Mouse (Mus musculus): ENCODE measurements around the gene Cwf19l1. TPM values are rescaled to one million over a fixed set of nuclear protein-coding genes. Genes with fewer than 3 reads are reported as not detected.

Gene Cwf19l1
- 37.1 and 39.4 TPM in 2 replicates for polyA plus RNA-seq (2015; fragmentation: Nextera tagmentation; extraction: Ambion mirVana)

GRCm38 (mm10) chr19:44135072-44135959, at the start of gene Cwf19l1:
Gene Cwf19l1, minus strand, starts transcription at chr19:44135876.
- Histone ChIP-seq H3K36me3 (ENCODE audit: poor library complexity, severe bottlenecking) (peaks cover 39% of the 10 kb centered on the region), H3K9me3 (replicated peaks) (no peaks in the 10 kb centered on the region), H3K27ac (peak within 1 kb of the TSS; percentile 92), H3K27me3 (no peaks in the 10 kb centered on the region), H3K4me1 (peaks cover 9% of the 10 kb centered on the region), H3K9ac (peak within 1 kb of the TSS; percentile 77), H3K4me2 (peak within 1 kb of the TSS; percentile 86), H3K4me3 (peak within 1 kb of the TSS; percentile 85)
- under 1% methylated on average over 45 of the region's 45 CpGs for WGBS
- ATAC-seq: peak; percentile 94

GRCm38 (mm10) chr19:44183968-44184367, 48.3 kb upstream of the Cwf19l1 start:
- no peak overlapping the region for H3K4me3 ChIP-seq
- H3K27me3 ChIP-seq: no peaks in the 10 kb centered on the region
- ATAC-seq: no peak
- H3K36me3 ChIP-seq (ENCODE audit: poor library complexity, severe bottlenecking): no peaks in the 10 kb centered on the region
- 79% methylated on average over 3 of the region's 3 CpGs for WGBS
- no peak overlapping the region for H3K9ac ChIP-seq
- H3K4me1 ChIP-seq: no peaks in the 10 kb centered on the region
- no peak overlapping the region for H3K27ac ChIP-seq
- no peak overlapping the region for H3K4me2 ChIP-seq
- H3K9me3 ChIP-seq (replicated peaks): no peaks in the 10 kb centered on the region

GRCm38 (mm10) chr19:44180502-44180901, 44.8 kb upstream of the Cwf19l1 start:
- Histone ChIP-seq H3K4me2 (no peak overlapping the region), H3K9me3 (replicated peaks) (peaks cover 6% of the 10 kb centered on the region; the same call in 1 of the 2 replicates), H3K36me3 (ENCODE audit: poor library complexity, severe bottlenecking) (no peaks in the 10 kb centered on the region), H3K4me3 (no peak overlapping the region), H3K4me1 (no peaks in the 10 kb centered on the region), H3K27me3 (no peaks in the 10 kb centered on the region), H3K9ac (no peak overlapping the region), H3K27ac (no peak overlapping the region)
- no peak for ATAC-seq
- 86% methylated on average over 1 of the region's 1 CpGs for WGBS

GRCm38 (mm10) chr19:44176741-44177140, 41.1 kb upstream of the Cwf19l1 start:
- no peak for ATAC-seq
- no peak overlapping the region for H3K4me2 ChIP-seq
- H3K27ac ChIP-seq: no peak overlapping the region
- no peaks in the 10 kb centered on the region for H3K27me3 ChIP-seq
- H3K9ac ChIP-seq: no peak overlapping the region
- no peaks in the 10 kb centered on the region for H3K36me3 ChIP-seq (ENCODE audit: poor library complexity, severe bottlenecking)
- no peak overlapping the region for H3K4me3 ChIP-seq
- no peaks in the 10 kb centered on the region for H3K4me1 ChIP-seq
- 91% methylated on average over 3 of the region's 3 CpGs for WGBS
- peaks cover 12% of the 10 kb centered on the region; the same call in 1 of the 2 replicates for H3K9me3 ChIP-seq (replicated peaks)

GRCm38 (mm10) chr19:44174835-44175234, 39.2 kb upstream of the Cwf19l1 start:
- no peaks in the 10 kb centered on the region for H3K36me3 ChIP-seq (ENCODE audit: poor library complexity, severe bottlenecking)
- peaks cover 12% of the 10 kb centered on the region; the same call in 1 of the 2 replicates for H3K9me3 ChIP-seq (replicated peaks)
- no peak for ATAC-seq
- no peak overlapping the region for H3K4me2 ChIP-seq
- WGBS: 70% methylated on average over 8 of the region's 8 CpGs
- no peak overlapping the region for H3K9ac ChIP-seq
- H3K4me1 ChIP-seq: no peaks in the 10 kb centered on the region
- H3K4me3 ChIP-seq: no peak overlapping the region
- no peaks in the 10 kb centered on the region for H3K27me3 ChIP-seq
- no peak overlapping the region for H3K27ac ChIP-seq

- H3K36me3 ChIP-seq (ENCODE audit: poor library complexity, severe bottlenecking): no peaks in the 10 kb centered on the region
- no peak overlapping the region for H3K4me2 ChIP-seq
- H3K27ac ChIP-seq: no peak overlapping the region
- 0 out of 2 replicates have a peak, but pooled peaks cover 1% of the 10 kb centered on the region for H3K27me3 ChIP-seq
- H3K9me3 ChIP-seq (replicated peaks): no peaks in the 10 kb centered on the region
- 17% methylated on average over 3 of the region's 3 CpGs for WGBS
- no peak for ATAC-seq
- H3K4me1 ChIP-seq: no peaks in the 10 kb centered on the region
- H3K9ac ChIP-seq: no peak overlapping the region
- no peak overlapping the region for H3K4me3 ChIP-seq
These were observed 25.8 kb upstream of the Cwf19l1 start for GRCm38 (mm10) chr19:44161515-44161914.

GRCm38 (mm10) chr19:44159386-44159785, 23.7 kb upstream of the Cwf19l1 start:
- no peak overlapping the region for H3K27ac ChIP-seq
- no peak for ATAC-seq
- WGBS: 79% methylated on average over 3 of the region's 3 CpGs

GRCm38 (mm10) chr19:44157005-44157404, 21.3 kb upstream of the Cwf19l1 start:
- Histone ChIP-seq H3K9ac (no peak overlapping the region), H3K27me3 (peaks cover 19% of the 10 kb centered on the region; the same call in 1 of the 2 replicates), H3K36me3 (ENCODE audit: poor library complexity, severe bottlenecking) (no peaks in the 10 kb centered on the region), H3K9me3 (replicated peaks) (no peaks in the 10 kb centered on the region), H3K27ac (no peak overlapping the region), H3K4me1 (no peaks in the 10 kb centered on the region), H3K4me3 (no peak overlapping the region), H3K4me2 (no peak overlapping the region)
- 92% methylated on average over 10 of the region's 10 CpGs for WGBS
- no peak for ATAC-seq

More at GRCm38 (mm10) chr19:44159386-44159785, 23.7 kb upstream of the Cwf19l1 start:
- no peaks in the 10 kb centered on the region for H3K9me3 ChIP-seq (replicated peaks)
- no peaks in the 10 kb centered on the region for H3K4me1 ChIP-seq
- peaks cover 17% of the 10 kb centered on the region; the same call in 1 of the 2 replicates for H3K27me3 ChIP-seq
- H3K4me3 ChIP-seq: no peak overlapping the region
- H3K9ac ChIP-seq: no peak overlapping the region
- no peaks in the 10 kb centered on the region for H3K36me3 ChIP-seq (ENCODE audit: poor library complexity, severe bottlenecking)
- H3K4me2 ChIP-seq: no peak overlapping the region

GRCm38 (mm10) chr19:44153781-44154180, 18.1 kb upstream of the Cwf19l1 start:
- Histone ChIP-seq H3K4me1 (no peaks in the 10 kb centered on the region), H3K9me3 (replicated peaks) (no peaks in the 10 kb centered on the region), H3K4me3 (no peak overlapping the region), H3K36me3 (ENCODE audit: poor library complexity, severe bottlenecking) (no peaks in the 10 kb centered on the region), H3K9ac (no peak overlapping the region), H3K4me2 (no peak overlapping the region), H3K27me3 (peaks cover 24% of the 10 kb centered on the region), H3K27ac (no peak overlapping the region)
- 89% methylated on average over 5 of the region's 5 CpGs for WGBS
- no peak for ATAC-seq

GRCm38 (mm10) chr19:44148991-44149390, 13.3 kb upstream of the Cwf19l1 start:
- Histone ChIP-seq H3K4me1 (peaks cover 8% of the 10 kb centered on the region), H3K27ac (no peak overlapping the region), H3K36me3 (ENCODE audit: poor library complexity, severe bottlenecking) (peaks cover 5% of the 10 kb centered on the region; the same call in 1 of the 2 replicates), H3K4me3 (no peak overlapping the region), H3K4me2 (no peak overlapping the region), H3K9ac (no peak overlapping the region), H3K9me3 (replicated peaks) (no peaks in the 10 kb centered on the region), H3K27me3 (peaks cover 13% of the 10 kb centered on the region)
- WGBS: 83% methylated on average over 2 of the region's 2 CpGs
- ATAC-seq: no peak

GRCm38 (mm10) chr19:44148345-44148744, 12.7 kb upstream of the Cwf19l1 start:
- no peak overlapping the region for H3K9ac ChIP-seq
- H3K4me2 ChIP-seq: no peak overlapping the region
- H3K36me3 ChIP-seq (ENCODE audit: poor library complexity, severe bottlenecking): peaks cover 11% of the 10 kb centered on the region
- H3K27me3 ChIP-seq: peaks cover 13% of the 10 kb centered on the region
- H3K4me1 ChIP-seq: peaks cover 8% of the 10 kb centered on the region
- H3K27ac ChIP-seq: no peak overlapping the region
- H3K9me3 ChIP-seq (replicated peaks): no peaks in the 10 kb centered on the region
- no peak overlapping the region for H3K4me3 ChIP-seq
- ATAC-seq: no peak
- WGBS: 30% methylated on average over 2 of the region's 2 CpGs

GRCm38 (mm10) chr19:44146951-44147350, 11.3 kb upstream of the Cwf19l1 start:
- peak overlapping the region; percentile 86; the same call in 1 of the 2 replicates for H3K4me2 ChIP-seq
- peaks cover 8% of the 10 kb centered on the region for H3K4me1 ChIP-seq
- H3K4me3 ChIP-seq: no peak overlapping the region
- H3K9me3 ChIP-seq (replicated peaks): no peaks in the 10 kb centered on the region
- peaks cover 25% of the 10 kb centered on the region for H3K36me3 ChIP-seq (ENCODE audit: poor library complexity, severe bottlenecking)
- no peak for ATAC-seq
- H3K27ac ChIP-seq: no peak overlapping the region
- WGBS: 95% methylated on average over 8 of the region's 8 CpGs
- H3K27me3 ChIP-seq: peaks cover 13% of the 10 kb centered on the region
- no peak overlapping the region for H3K9ac ChIP-seq

All from forebrain, embryonic 13.5 days (tissue).